Mouse (Mus musculus): ENCODE data around the gene Olfr549.

Gene Olfr549

GRCm38 (mm10) chr7:102549570-102549969 lies at the start of gene Olfr549:
Gene Olfr549 (plus strand): TSS chr7:102549870.
- DNase-seq (ENCODE audit: low read depth, low spot score) = no peak

GRCm38 (mm10) chr7:102501986-102502385 lies 47.7 kb upstream of the Olfr549 start:
- DNase-seq (ENCODE audit: low read depth, low spot score) = no peak

GRCm38 (mm10) chr7:102506848-102507247 lies 42.8 kb upstream of the Olfr549 start:
- DNase-seq (ENCODE audit: low read depth, low spot score) = peak; percentile 74

GRCm38 (mm10) chr7:102508066-102508465 lies 41.6 kb upstream of the Olfr549 start:
- DNase-seq (ENCODE audit: low read depth, low spot score) = no peak

GRCm38 (mm10) chr7:102508666-102509065 lies 41.0 kb upstream of the Olfr549 start:
- DNase-seq (ENCODE audit: low read depth, low spot score) = no peak

GRCm38 (mm10) chr7:102509726-102510125 lies 39.9 kb upstream of the Olfr549 start:
- DNase-seq (ENCODE audit: low read depth, low spot score) = no peak

- peak; percentile 16 for DNase-seq (ENCODE audit: low read depth, low spot score)
Measured at GRCm38 (mm10) chr7:102511927-102512326, 37.7 kb upstream of the Olfr549 start.

- peak; percentile 88 for DNase-seq (ENCODE audit: low read depth, low spot score)
Measured at GRCm38 (mm10) chr7:102512814-102513435, 36.7 kb upstream of the Olfr549 start.

- peak; percentile 27 for DNase-seq (ENCODE audit: low read depth, low spot score)
Measured at GRCm38 (mm10) chr7:102514144-102514543, 35.5 kb upstream of the Olfr549 start.

- DNase-seq (ENCODE audit: low read depth, low spot score) = no peak
Measured at GRCm38 (mm10) chr7:102516261-102517050, 33.2 kb upstream of the Olfr549 start.

GRCm38 (mm10) chr7:102517051-102517335 lies 32.7 kb upstream of the Olfr549 start:
- DNase-seq (ENCODE audit: low read depth, low spot score) = no peak

GRCm38 (mm10) chr7:102529052-102529451 lies 20.6 kb upstream of the Olfr549 start:
- no peak for DNase-seq (ENCODE audit: low read depth, low spot score)

GRCm38 (mm10) chr7:102534449-102534848 lies 15.2 kb upstream of the Olfr549 start, which contains the start of gene Olfr547:
Gene Olfr547 (plus strand): TSS chr7:102534749.
- DNase-seq (ENCODE audit: low read depth, low spot score) = no peak

GRCm38 (mm10) chr7:102540596-102540995 lies 9.1 kb upstream of the Olfr549 start, which contains the start of gene Olfr548-ps1:
Gene Olfr548-ps1 (plus strand): TSS chr7:102540896.
- DNase-seq (ENCODE audit: low read depth, low spot score) = no peak

- DNase-seq (ENCODE audit: low read depth, low spot score) = no peak
Measured at GRCm38 (mm10) chr7:102541251-102541650, 8.4 kb upstream of the Olfr549 start.

GRCm38 (mm10) chr7:102553279-102553678 lies 3.6 kb downstream of the Olfr549 start:
- peak; percentile 43 for DNase-seq (ENCODE audit: low read depth, low spot score)

GRCm38 (mm10) chr7:102564999-102565997 lies 15.6 kb downstream of the Olfr549 start, which contains the start of gene Trim21:
Gene Trim21 (minus strand): TSS chr7:102565486.
- DNase-seq (ENCODE audit: low read depth, low spot score) = peak; percentile 94

GRCm38 (mm10) chr7:102566219-102566618 lies 16.5 kb downstream of the Olfr549 start:
- peak; percentile 20 for DNase-seq (ENCODE audit: low read depth, low spot score)

GRCm38 (mm10) chr7:102571142-102571541 lies 21.5 kb downstream of the Olfr549 start, which contains the start of gene Olfr550:
Gene Olfr550 (plus strand): TSS chr7:102571442.
- no peak for DNase-seq (ENCODE audit: low read depth, low spot score)

GRCm38 (mm10) chr7:102573174-102573830 lies 23.6 kb downstream of the Olfr549 start:
- DNase-seq (ENCODE audit: low read depth, low spot score) = no peak

GRCm38 (mm10) chr7:102575998-102576397 lies 26.3 kb downstream of the Olfr549 start:
- no peak for DNase-seq (ENCODE audit: low read depth, low spot score)
